Mouse (Mus musculus) liver, embryonic 14.5 days (tissue): ENCODE results near the gene Prap1. TPM values are rescaled to one million over a fixed set of nuclear protein-coding genes. Genes with fewer than 3 reads are reported as not detected.

ENCODE experiments used
- ATAC-seq: fragments of 200-750 bp; cut with Nextera tagmentation; 2 replicates; pipeline ENCODE4 v1.8.0; 2017; ENCODE audit warnings: moderate number of reproducible peaks, mild to moderate bottlenecking, moderate library complexity; ENCODE audit not compliant: insufficient read depth
- DNase-seq, 3 experiments: peaks; one replicate each; pipeline ENCODE4 v3.0.0-alpha.2; 2012 to 2013; ENCODE audit warnings: low read depth in 3 of 3, low spot score in 3 of 3
- H3K27ac ChIP-seq: fragments of 300-500 bp; sonication (generic); 2 replicates; pipeline ENCODE4 v1.5.1; 2014; ENCODE audit warnings: moderate library complexity, mild to moderate bottlenecking, control low read depth, inconsistent platforms
- H3K27me3 ChIP-seq: fragments of 300-500 bp; sonication (generic); 2 replicates; pipeline ENCODE4 v1.6.1; 2014; ENCODE audit warnings: mild to moderate bottlenecking, low read length, moderate library complexity; ENCODE audit not compliant: control insufficient read depth, insufficient read depth
- H3K36me3 ChIP-seq: fragments of 300-500 bp; sonication (generic); replicated peaks from 2 replicates; pipeline ENCODE4 v1.6.1; 2014; ENCODE audit warnings: low read depth; ENCODE audit not compliant: control insufficient read depth, insufficient read depth
- H3K4me1 ChIP-seq, 2 experiments: fragments of 200-500 bp in 1 of 2; fragments of 300-500 bp in 1 of 2; sonication (generic) in 1 of 2; replicated peaks; 2 replicates each; pipeline ENCODE4 v1.6.1; 2012 to 2014; ENCODE audit warnings: antibody characterized with exemption in 1 of 2, inconsistent platforms in 1 of 2, low read length in 1 of 2; ENCODE audit not compliant: control insufficient read depth in 2 of 2, insufficient read depth in 2 of 2
- H3K4me2 ChIP-seq: fragments of 300-500 bp; sonication (generic); 2 replicates; pipeline ENCODE4 v1.6.1; 2014; ENCODE audit warnings: low read depth, mild to moderate bottlenecking, control low read depth, moderate library complexity
- H3K4me3 ChIP-seq, 2 experiments: fragments of 200-500 bp in 1 of 2; fragments of 300-500 bp in 1 of 2; sonication (generic) in 1 of 2; 2 replicates each; pipeline ENCODE4 v1.5.1; 2012 to 2014; ENCODE audit warnings: low read depth in 2 of 2, low read length in 2 of 2, mild to moderate bottlenecking in 2 of 2, control low read depth in 1 of 2, inconsistent platforms in 1 of 2, moderate library complexity in 1 of 2; ENCODE audit not compliant: insufficient read depth in 1 of 2
- H3K9ac ChIP-seq: fragments of 300-500 bp; sonication (generic); replicated peaks from 2 replicates; pipeline ENCODE4 v1.6.1; 2014; ENCODE audit warnings: mild to moderate bottlenecking, control low read depth, moderate library complexity
- H3K9me3 ChIP-seq: fragments of 300-500 bp; sonication (generic); 2 replicates; pipeline ENCODE4 v1.6.1; 2016; ENCODE audit warnings: low read length, mixed read lengths; ENCODE audit not compliant: control insufficient read depth
- CTCF ChIP-seq: IDR thresholded peaks from 2 replicates; pipeline ENCODE4 v1.5.1; 2016; ENCODE audit warnings: antibody characterized with exemption, low read depth, control low read depth
- EP300 ChIP-seq: IDR thresholded peaks from 2 replicates; pipeline ENCODE4 v1.6.1; 2016; ENCODE audit warnings: antibody characterized with exemption, low read depth
- WGBS: fragments of 180-500 bp; shearing (Covaris S2); extraction: QIAGEN DNeasy Blood & Tissue Kit; methylation state at CpG from one replicate; pipeline ENCODE4 v1.1.7; 2014; ENCODE audit not compliant: insufficient replicate concordance; 5-methylcytosine and 5-hydroxymethylcytosine counted together
- polyA plus RNA-seq, 2 experiments: library from polyadenylated mRNA; depleted of rRNA in 1 of 2; stranded (reverse) in 1 of 2; unstranded in 1 of 2; fragments of >200 nt; fragmentation: Nextera tagmentation in 1 of 2; extraction: Ambion mirVana in 1 of 2; gene quantifications; 2 replicates each; pipeline versions ENCODE4 v1.2.1 to v1.2.3; 2012 to 2014

Gene Prap1
- polyA plus RNA-seq, 2 experiments, result not detected

DNA sequence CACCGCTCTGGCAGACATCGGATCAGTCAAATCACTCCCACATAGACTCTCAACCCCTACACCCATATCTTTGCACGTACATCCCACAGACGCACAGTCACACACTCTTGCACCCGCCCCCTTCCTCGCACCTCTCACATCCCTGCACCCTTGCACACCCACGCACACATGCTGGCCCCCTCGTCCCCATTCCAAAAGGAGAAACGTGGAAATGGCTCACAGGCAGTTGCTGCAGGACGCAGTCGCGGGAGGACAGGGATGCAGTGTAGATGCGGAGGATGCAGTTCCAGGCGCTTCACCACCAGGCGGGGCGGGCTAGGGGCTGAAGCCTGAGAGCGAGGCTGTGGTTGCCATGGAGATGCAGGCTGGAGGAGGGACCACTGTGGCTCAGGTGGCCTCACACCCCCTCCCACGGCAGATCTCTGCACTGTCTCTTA is 10.9 kb upstream of the Prap1 start, which contains the start of gene Caly:
TSS of gene Caly (minus strand) at position 307 of the 437 bp plus-strand sequence.
- Histone ChIP-seq H3K9ac (no peak within 1 kb of the TSS), H3K27me3 (peaks cover 33% of the 10 kb centered on the region), H3K9me3 (no peaks in the 10 kb centered on the region), H3K36me3 (no peaks in the 10 kb centered on the region), H3K4me2 (no peak within 1 kb of the TSS), H3K4me3 (no peak within 1 kb of the TSS), H3K4me1 (no peaks in the 10 kb centered on the region), H3K27ac (no peak within 1 kb of the TSS)
- 7% methylated on average over 18 of the region's 18 CpGs for WGBS
- ATAC-seq (peak; percentile 37; the same call in 1 of the 2 replicates), DNase-seq (no peak)
- no peak for TF ChIP-seq EP300
- TF ChIP-seq CTCF, result peak; percentile 50

DNA sequence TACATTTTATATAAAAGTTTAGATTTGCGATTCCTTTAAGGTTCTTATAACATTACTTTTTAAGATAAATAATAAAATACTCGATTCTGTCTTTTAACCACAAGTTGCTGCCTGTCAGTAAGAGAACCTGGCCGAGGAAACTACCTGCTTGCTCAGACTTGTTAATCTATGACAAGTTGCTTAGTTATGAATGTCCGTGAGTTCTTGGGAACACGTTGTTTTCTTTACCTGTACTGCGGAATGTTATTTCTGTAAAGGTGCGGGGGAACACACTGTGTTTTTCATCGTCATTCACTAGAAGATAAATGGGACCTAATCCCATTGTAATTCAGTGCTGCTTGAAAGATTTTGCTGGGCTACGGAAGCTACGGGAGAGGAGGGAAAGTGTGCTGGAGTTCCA is 2.6 kb upstream of the Prap1 start:
- no peak for ATAC-seq

DNA sequence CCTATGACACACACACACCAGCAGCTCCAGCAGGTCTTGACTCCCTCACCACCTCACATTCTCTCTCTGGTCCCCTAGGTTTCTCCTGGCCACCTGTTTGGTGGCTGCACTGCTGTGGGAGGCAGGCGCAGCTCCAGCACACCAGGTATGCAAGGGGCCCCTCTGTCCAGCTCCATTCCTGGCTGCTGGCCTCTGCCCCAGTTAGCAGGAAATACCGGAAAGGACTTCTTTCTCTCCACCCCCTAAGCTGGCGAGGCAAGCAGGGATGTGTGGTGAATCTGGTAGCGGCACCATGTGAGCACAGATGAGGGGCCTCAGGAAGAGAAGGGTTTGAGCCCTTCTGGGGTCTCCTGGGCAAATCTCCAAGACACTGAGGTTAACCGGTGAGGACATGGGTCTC is 1.8 kb downstream of the Prap1 start:
- no peak overlapping the region for H3K4me2 ChIP-seq
- H3K9ac ChIP-seq, result no peak overlapping the region
- no peaks in the 10 kb centered on the region for H3K4me1 ChIP-seq
- DNase-seq, result no peak
- no peak overlapping the region for H3K4me3 ChIP-seq
- no peaks in the 10 kb centered on the region for H3K36me3 ChIP-seq
- WGBS, result 56% methylated on average over 5 of the region's 5 CpGs
- H3K9me3 ChIP-seq, result no peaks in the 10 kb centered on the region
- no peaks in the 10 kb centered on the region for H3K27me3 ChIP-seq
- TF ChIP-seq EP300 (no peak), CTCF (no peak)
- H3K27ac ChIP-seq, result no peak overlapping the region
- ATAC-seq, result no peak

More for the DNA sequence above, 2.6 kb upstream of the Prap1 start:
- H3K27ac ChIP-seq, result no peak overlapping the region
- no peaks in the 10 kb centered on the region for H3K4me1 ChIP-seq
- no peak for TF ChIP-seq EP300
- TF ChIP-seq CTCF, result no peak
- no peaks in the 10 kb centered on the region for H3K36me3 ChIP-seq
- no peak overlapping the region for H3K4me2 ChIP-seq
- no peak overlapping the region for H3K9ac ChIP-seq
- H3K4me3 ChIP-seq, result no peak overlapping the region
- no peaks in the 10 kb centered on the region for H3K9me3 ChIP-seq
- H3K27me3 ChIP-seq, result no peaks in the 10 kb centered on the region; the same call in 1 of the 2 replicates
- 65% methylated on average over 10 of the region's 10 CpGs for WGBS
- no peak for DNase-seq

DNA sequence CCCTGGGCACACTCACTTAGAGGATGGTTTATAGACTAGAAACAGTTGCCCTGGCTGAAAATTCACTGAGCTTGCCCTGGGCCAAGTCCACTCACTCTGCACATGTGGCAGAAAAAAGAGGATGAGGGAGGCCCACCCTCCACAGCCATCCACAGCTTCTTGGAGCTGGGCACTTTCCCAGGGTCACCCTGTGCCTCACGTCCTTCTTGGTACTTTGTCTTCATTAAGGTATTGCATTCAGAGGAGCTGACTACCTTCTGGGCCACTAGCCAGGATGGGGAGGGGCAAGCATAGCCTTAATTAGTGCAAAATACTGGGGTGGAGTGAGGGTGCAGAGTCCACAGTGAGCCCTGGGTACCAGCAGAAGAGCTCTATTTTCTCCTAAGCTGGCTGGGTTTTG is 2.4 kb downstream of the Prap1 start:
- no peaks in the 10 kb centered on the region for H3K36me3 ChIP-seq
- H3K9ac ChIP-seq, result no peak overlapping the region
- H3K9me3 ChIP-seq, result no peaks in the 10 kb centered on the region
- TF ChIP-seq CTCF (no peak), EP300 (no peak)
- no peak overlapping the region for H3K27ac ChIP-seq
- H3K4me2 ChIP-seq, result no peak overlapping the region
- 41% methylated on average over 1 of the region's 1 CpGs for WGBS
- H3K4me3 ChIP-seq, result no peak overlapping the region
- DNase-seq (no peak), ATAC-seq (no peak)
- no peaks in the 10 kb centered on the region for H3K4me1 ChIP-seq
- no peaks in the 10 kb centered on the region for H3K27me3 ChIP-seq

DNA sequence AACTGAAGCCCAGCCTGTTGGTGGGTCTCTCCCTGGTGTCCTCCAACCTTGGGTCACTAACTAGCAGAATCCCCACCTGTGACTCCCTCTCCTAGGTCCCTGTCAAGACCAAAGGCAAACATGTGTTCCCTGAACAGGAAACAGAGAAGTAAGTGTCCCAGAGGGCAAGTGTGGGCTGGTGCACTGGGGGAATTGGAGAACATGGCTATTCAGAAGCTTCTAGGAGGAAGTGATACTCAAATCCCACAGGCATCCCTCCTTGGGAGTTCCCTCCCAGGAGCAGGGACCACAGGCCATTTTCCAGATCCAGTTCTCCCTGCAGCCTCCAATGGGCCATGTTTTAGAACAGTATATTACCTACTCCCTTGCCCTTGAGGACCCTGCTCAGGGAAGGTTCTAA is 2.9 kb downstream of the Prap1 start:
- H3K27ac ChIP-seq, result no peak overlapping the region
- no peak for DNase-seq
- H3K9me3 ChIP-seq, result no peaks in the 10 kb centered on the region
- ATAC-seq, result no peak
- no peak overlapping the region for H3K9ac ChIP-seq
- H3K4me3 ChIP-seq, result no peak overlapping the region
- H3K4me1 ChIP-seq, result no peaks in the 10 kb centered on the region
- no peak for TF ChIP-seq EP300
- TF ChIP-seq CTCF, result no peak
- no peaks in the 10 kb centered on the region for H3K27me3 ChIP-seq
- no peaks in the 10 kb centered on the region for H3K36me3 ChIP-seq
- no peak overlapping the region for H3K4me2 ChIP-seq
